Mouse (Mus musculus): Measurements from ENCODE around the gene Cat.

DNA sequence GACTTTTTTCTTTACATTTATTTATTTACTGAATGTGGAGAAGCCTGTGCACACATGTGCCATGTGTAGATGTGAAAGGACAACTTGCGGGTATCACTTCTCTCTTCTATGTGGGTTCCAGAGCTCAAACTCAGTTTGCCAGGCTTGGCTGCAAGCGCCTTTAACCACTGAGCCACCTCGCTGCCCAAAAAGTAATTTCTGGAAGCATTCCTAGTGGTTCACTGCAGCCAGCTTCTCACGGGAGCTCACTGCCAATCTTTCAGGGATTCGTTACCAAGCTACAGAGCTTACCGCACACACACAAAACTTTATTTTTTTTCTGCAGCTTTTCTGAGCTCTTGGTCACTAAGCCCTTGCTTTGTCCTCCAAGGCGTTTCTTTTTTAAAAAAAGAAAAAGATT lies 27.3 kb downstream of the Cat start:
- TF ChIP-seq POLR2A (IDR thresholded peaks at IDR 0.05; ENCODE audit: borderline replicate concordance, low read depth, low read length) (no peak), CTCF (IDR thresholded peaks at IDR 0.05; ENCODE audit: low read depth, low read length) (no peak)

Measured in bone marrow macrophage, adult 2 months (primary cell).